Mouse (Mus musculus) kidney, adult 18-20 months (tissue): ENCODE data around the gene 1700029H14Rik.

Experiments
- DNase-seq: peaks from one replicate; pipeline ENCODE4 v3.0.0; 2021

Gene 1700029H14Rik

GRCm38 (mm10) chr8:13503936-13504606 lies 58.2 kb downstream of the 1700029H14Rik start:
- no peak for DNase-seq

- DNase-seq: no peak
Measured at GRCm38 (mm10) chr8:13501221-13501620, 61.0 kb downstream of the 1700029H14Rik start.
